Mouse (Mus musculus): ENCODE data around the gene Dnajb5. TPM values are rescaled to one million over a fixed set of nuclear protein-coding genes. Genes with fewer than 3 reads are reported as not detected.

Dnajb5 gene
- polyA plus RNA-seq, 1 experiment, result 27.2 TPM

- no peaks in the 10 kb centered on the region for H3K9me3 ChIP-seq (replicated peaks; ENCODE audit: control insufficient read depth, insufficient read depth, low read length, poor library complexity, severe bottlenecking)
- peaks cover 4% of the 10 kb centered on the region for H3K4me1 ChIP-seq (ENCODE audit: control insufficient read depth, insufficient read depth, low read length)
- peak overlapping the region; percentile 4; the same call in 1 of the 2 replicates for H3K27ac ChIP-seq (ENCODE audit: insufficient read depth, low read length)
- TF ChIP-seq POLR2A (IDR thresholded peaks at IDR 0.05; ENCODE audit: insufficient read depth, low read length) (no peak), CTCF (IDR thresholded peaks at IDR 0.05; ENCODE audit: low read depth, low read length) (no peak), EP300 (IDR thresholded peaks at IDR 0.05; ENCODE audit: insufficient read depth, low read depth, low read length) (no peak)
- H3K36me3 ChIP-seq (ENCODE audit: control insufficient read depth, insufficient read depth, low read length, poor library complexity, severe bottlenecking), result no peaks in the 10 kb centered on the region
- peak overlapping the region; percentile 88 for H3K9ac ChIP-seq (ENCODE audit: low read depth, poor library complexity, severe bottlenecking)
- H3K27me3 ChIP-seq (ENCODE audit: control insufficient read depth, insufficient read depth, low read length, poor library complexity, severe bottlenecking), result no peaks in the 10 kb centered on the region
- peak overlapping the region; percentile 69 for H3K4me3 ChIP-seq (ENCODE audit: low read depth, low read length)
Measured at GRCm38 (mm10) chr4:42950065-42950558, 498 bp downstream of the Dnajb5 start.

GRCm38 (mm10) chr4:42951206-42952195, 1.9 kb downstream of the Dnajb5 start:
- H3K4me1 ChIP-seq (ENCODE audit: control insufficient read depth, insufficient read depth, low read length), result peaks cover 4% of the 10 kb centered on the region
- H3K36me3 ChIP-seq (ENCODE audit: control insufficient read depth, insufficient read depth, low read length, poor library complexity, severe bottlenecking), result no peaks in the 10 kb centered on the region
- H3K4me3 ChIP-seq (ENCODE audit: low read depth, low read length), result 0 out of 2 replicates have a peak overlapping the region, but pooled peaks have one; percentile 3
- H3K9me3 ChIP-seq (replicated peaks; ENCODE audit: control insufficient read depth, insufficient read depth, low read length, poor library complexity, severe bottlenecking), result no peaks in the 10 kb centered on the region
- H3K27ac ChIP-seq (ENCODE audit: insufficient read depth, low read length), result no peak overlapping the region
- H3K9ac ChIP-seq (ENCODE audit: low read depth, poor library complexity, severe bottlenecking), result peak overlapping the region; percentile 9; the same call in 1 of the 2 replicates
- no peaks in the 10 kb centered on the region for H3K27me3 ChIP-seq (ENCODE audit: control insufficient read depth, insufficient read depth, low read length, poor library complexity, severe bottlenecking)
- no peak for TF ChIP-seq POLR2A (IDR thresholded peaks at IDR 0.05; ENCODE audit: insufficient read depth, low read length)
- no peak for TF ChIP-seq EP300 (IDR thresholded peaks at IDR 0.05; ENCODE audit: insufficient read depth, low read depth, low read length)
- no peak for TF ChIP-seq CTCF (IDR thresholded peaks at IDR 0.05; ENCODE audit: low read depth, low read length)

GRCm38 (mm10) chr4:42952563-42952962, 2.9 kb downstream of the Dnajb5 start:
- Histone ChIP-seq H3K27ac (ENCODE audit: insufficient read depth, low read length) (no peak overlapping the region), H3K27me3 (ENCODE audit: control insufficient read depth, insufficient read depth, low read length, poor library complexity, severe bottlenecking) (no peaks in the 10 kb centered on the region), H3K4me1 (ENCODE audit: control insufficient read depth, insufficient read depth, low read length) (peaks cover 4% of the 10 kb centered on the region), H3K9me3 (replicated peaks; ENCODE audit: control insufficient read depth, insufficient read depth, low read length, poor library complexity, severe bottlenecking) (no peaks in the 10 kb centered on the region), H3K9ac (ENCODE audit: low read depth, poor library complexity, severe bottlenecking) (no peak overlapping the region), H3K36me3 (ENCODE audit: control insufficient read depth, insufficient read depth, low read length, poor library complexity, severe bottlenecking) (no peaks in the 10 kb centered on the region), H3K4me3 (ENCODE audit: low read depth, low read length) (no peak overlapping the region)
- TF ChIP-seq CTCF (IDR thresholded peaks at IDR 0.05; ENCODE audit: low read depth, low read length) (no peak), EP300 (IDR thresholded peaks at IDR 0.05; ENCODE audit: insufficient read depth, low read depth, low read length) (no peak), POLR2A (IDR thresholded peaks at IDR 0.05; ENCODE audit: insufficient read depth, low read length) (no peak)

GRCm38 (mm10) chr4:42953435-42954094, 4.0 kb downstream of the Dnajb5 start:
- Histone ChIP-seq H3K36me3 (ENCODE audit: control insufficient read depth, insufficient read depth, low read length, poor library complexity, severe bottlenecking) (no peaks in the 10 kb centered on the region), H3K9me3 (replicated peaks; ENCODE audit: control insufficient read depth, insufficient read depth, low read length, poor library complexity, severe bottlenecking) (no peaks in the 10 kb centered on the region), H3K4me3 (ENCODE audit: low read depth, low read length) (no peak overlapping the region), H3K27me3 (ENCODE audit: control insufficient read depth, insufficient read depth, low read length, poor library complexity, severe bottlenecking) (no peaks in the 10 kb centered on the region), H3K27ac (ENCODE audit: insufficient read depth, low read length) (no peak overlapping the region), H3K9ac (ENCODE audit: low read depth, poor library complexity, severe bottlenecking) (no peak overlapping the region), H3K4me1 (ENCODE audit: control insufficient read depth, insufficient read depth, low read length) (peaks cover 4% of the 10 kb centered on the region)
- TF ChIP-seq POLR2A (IDR thresholded peaks at IDR 0.05; ENCODE audit: insufficient read depth, low read length), result no peak
- no peak for TF ChIP-seq CTCF (IDR thresholded peaks at IDR 0.05; ENCODE audit: low read depth, low read length)
- TF ChIP-seq EP300 (IDR thresholded peaks at IDR 0.05; ENCODE audit: insufficient read depth, low read depth, low read length), result 0 out of 2 replicates have a peak, but pooled peaks have one; percentile 9

- H3K4me3 ChIP-seq (ENCODE audit: low read depth, low read length), result no peak overlapping the region
- H3K9ac ChIP-seq (ENCODE audit: low read depth, poor library complexity, severe bottlenecking), result no peak overlapping the region
- TF ChIP-seq EP300 (IDR thresholded peaks at IDR 0.05; ENCODE audit: insufficient read depth, low read depth, low read length) (no peak), CTCF (IDR thresholded peaks at IDR 0.05; ENCODE audit: low read depth, low read length) (peak; percentile 92)
- no peaks in the 10 kb centered on the region for H3K27me3 ChIP-seq (ENCODE audit: control insufficient read depth, insufficient read depth, low read length, poor library complexity, severe bottlenecking)
- H3K27ac ChIP-seq (ENCODE audit: insufficient read depth, low read length), result no peak overlapping the region
- no peaks in the 10 kb centered on the region for H3K36me3 ChIP-seq (ENCODE audit: control insufficient read depth, insufficient read depth, low read length, poor library complexity, severe bottlenecking)
- H3K4me1 ChIP-seq (ENCODE audit: control insufficient read depth, insufficient read depth, low read length), result peaks cover 4% of the 10 kb centered on the region
- no peaks in the 10 kb centered on the region for H3K9me3 ChIP-seq (replicated peaks; ENCODE audit: control insufficient read depth, insufficient read depth, low read length, poor library complexity, severe bottlenecking)
Measured at GRCm38 (mm10) chr4:42954297-42954696, 4.7 kb downstream of the Dnajb5 start.

Data from ES-Bruce4 (cell line).